Mouse (Mus musculus): ENCODE results near the gene Vrk2. TPM values are rescaled to one million over a fixed set of nuclear protein-coding genes. Genes with fewer than 3 reads are reported as not detected.

The Vrk2 gene
- polyA plus RNA-seq, 1 experiment = 2.0 TPM

- no peak for DNase-seq (ENCODE audit: low read depth)
- TF ChIP-seq POLR2A (IDR thresholded peaks at IDR 0.05; ENCODE audit: borderline replicate concordance, extremely low read depth, insufficient read depth, insufficient read length, poor library complexity, severe bottlenecking) (no peak), CTCF (IDR thresholded peaks at IDR 0.05; ENCODE audit: borderline replicate concordance, extremely low read depth, insufficient read depth, insufficient read length) (no peak)
Observed at GRCm38 (mm10) chr11:26598876-26599275, 5.1 kb upstream of the Vrk2 start.

GRCm38 (mm10) chr11:26597761-26598160 is 4.0 kb upstream of the Vrk2 start:
- DNase-seq (ENCODE audit: low read depth) = no peak
- no peak for TF ChIP-seq POLR2A (IDR thresholded peaks at IDR 0.05; ENCODE audit: borderline replicate concordance, extremely low read depth, insufficient read depth, insufficient read length, poor library complexity, severe bottlenecking)
- no peak for TF ChIP-seq CTCF (IDR thresholded peaks at IDR 0.05; ENCODE audit: borderline replicate concordance, extremely low read depth, insufficient read depth, insufficient read length)

GRCm38 (mm10) chr11:26597145-26597544 is 3.3 kb upstream of the Vrk2 start:
- DNase-seq (ENCODE audit: low read depth) = no peak
- TF ChIP-seq CTCF (IDR thresholded peaks at IDR 0.05; ENCODE audit: borderline replicate concordance, extremely low read depth, insufficient read depth, insufficient read length) (no peak), POLR2A (IDR thresholded peaks at IDR 0.05; ENCODE audit: borderline replicate concordance, extremely low read depth, insufficient read depth, insufficient read length, poor library complexity, severe bottlenecking) (no peak)

- TF ChIP-seq POLR2A (IDR thresholded peaks at IDR 0.05; ENCODE audit: borderline replicate concordance, extremely low read depth, insufficient read depth, insufficient read length, poor library complexity, severe bottlenecking) (no peak), CTCF (IDR thresholded peaks at IDR 0.05; ENCODE audit: borderline replicate concordance, extremely low read depth, insufficient read depth, insufficient read length) (no peak)
- DNase-seq (ENCODE audit: low read depth) = peak; percentile 72
Observed at GRCm38 (mm10) chr11:26596186-26596585, 2.4 kb upstream of the Vrk2 start.

GRCm38 (mm10) chr11:26594487-26594886 is 688 bp upstream of the Vrk2 start:
- no peak for DNase-seq (ENCODE audit: low read depth)
- no peak for TF ChIP-seq POLR2A (IDR thresholded peaks at IDR 0.05; ENCODE audit: borderline replicate concordance, extremely low read depth, insufficient read depth, insufficient read length, poor library complexity, severe bottlenecking)

- TF ChIP-seq CTCF (IDR thresholded peaks at IDR 0.05; ENCODE audit: borderline replicate concordance, extremely low read depth, insufficient read depth, insufficient read length) (no peak), POLR2A (IDR thresholded peaks at IDR 0.05; ENCODE audit: borderline replicate concordance, extremely low read depth, insufficient read depth, insufficient read length, poor library complexity, severe bottlenecking) (no peak)
- peak; percentile 40 for DNase-seq (ENCODE audit: low read depth)
Observed at GRCm38 (mm10) chr11:26592395-26593053, 1.3 kb downstream of the Vrk2 start.

GRCm38 (mm10) chr11:26587184-26587524 is 6.6 kb downstream of the Vrk2 start:
- TF ChIP-seq CTCF (IDR thresholded peaks at IDR 0.05; ENCODE audit: borderline replicate concordance, extremely low read depth, insufficient read depth, insufficient read length) (no peak), POLR2A (IDR thresholded peaks at IDR 0.05; ENCODE audit: borderline replicate concordance, extremely low read depth, insufficient read depth, insufficient read length, poor library complexity, severe bottlenecking) (no peak)
- no peak for DNase-seq (ENCODE audit: low read depth)

GRCm38 (mm10) chr11:26586367-26587183 is 7.2 kb downstream of the Vrk2 start:
- peak; percentile 90 for DNase-seq (ENCODE audit: low read depth)
- TF ChIP-seq CTCF (IDR thresholded peaks at IDR 0.05; ENCODE audit: borderline replicate concordance, extremely low read depth, insufficient read depth, insufficient read length) (no peak), POLR2A (IDR thresholded peaks at IDR 0.05; ENCODE audit: borderline replicate concordance, extremely low read depth, insufficient read depth, insufficient read length, poor library complexity, severe bottlenecking) (no peak)

GRCm38 (mm10) chr11:26585409-26586366 is 8.1 kb downstream of the Vrk2 start:
- DNase-seq (ENCODE audit: low read depth) = peak; percentile 89
- TF ChIP-seq CTCF (IDR thresholded peaks at IDR 0.05; ENCODE audit: borderline replicate concordance, extremely low read depth, insufficient read depth, insufficient read length) (no peak), POLR2A (IDR thresholded peaks at IDR 0.05; ENCODE audit: borderline replicate concordance, extremely low read depth, insufficient read depth, insufficient read length, poor library complexity, severe bottlenecking) (no peak)

- TF ChIP-seq POLR2A (IDR thresholded peaks at IDR 0.05; ENCODE audit: borderline replicate concordance, extremely low read depth, insufficient read depth, insufficient read length, poor library complexity, severe bottlenecking) = no peak
- TF ChIP-seq CTCF (IDR thresholded peaks at IDR 0.05; ENCODE audit: borderline replicate concordance, extremely low read depth, insufficient read depth, insufficient read length) = no peak
Observed at GRCm38 (mm10) chr11:26551551-26551950, 42.2 kb downstream of the Vrk2 start.

GRCm38 (mm10) chr11:26537816-26538215 is 56.0 kb downstream of the Vrk2 start:
- no peak for TF ChIP-seq POLR2A (IDR thresholded peaks at IDR 0.05; ENCODE audit: borderline replicate concordance, extremely low read depth, insufficient read depth, insufficient read length, poor library complexity, severe bottlenecking)
- no peak for TF ChIP-seq CTCF (IDR thresholded peaks at IDR 0.05; ENCODE audit: borderline replicate concordance, extremely low read depth, insufficient read depth, insufficient read length)

More at GRCm38 (mm10) chr11:26551551-26551950, 42.2 kb downstream of the Vrk2 start:
- no peak for DNase-seq (ENCODE audit: low read depth)

More at GRCm38 (mm10) chr11:26537816-26538215, 56.0 kb downstream of the Vrk2 start:
- no peak for DNase-seq (ENCODE audit: low read depth)
